Comparison of ENCODE assay signal across 13 mouse cellular contexts in the genomic region with DNA sequence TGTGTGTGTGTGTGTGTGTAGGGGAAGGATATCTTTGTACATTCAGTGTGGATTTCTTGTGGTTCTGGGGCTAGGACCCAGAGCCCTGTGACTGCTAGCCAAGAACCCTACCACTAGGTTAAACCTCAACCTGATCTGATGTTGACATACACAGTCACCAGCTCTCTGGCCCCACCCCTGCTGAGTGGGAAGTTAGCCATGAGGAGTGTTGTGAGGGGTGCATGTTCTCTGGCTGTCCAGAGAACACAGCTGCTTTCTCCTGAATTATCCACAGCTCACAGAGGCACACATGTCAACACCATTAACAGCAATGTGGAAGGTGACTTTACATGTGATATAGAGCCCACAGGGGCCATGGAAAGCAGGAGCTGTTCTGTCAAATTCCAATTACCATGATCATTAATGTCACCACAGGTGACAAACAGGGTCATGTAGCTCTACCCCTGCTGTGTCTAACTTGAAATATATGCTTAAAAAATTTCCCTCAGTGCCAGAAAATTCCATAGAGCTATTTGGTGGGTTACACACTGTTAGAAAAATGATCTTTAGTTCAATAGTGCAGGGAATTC.
DNase-seq lines count a peak whose midpoint lies in the region; ATAC-seq and TF ChIP-seq lines count a peak whose summit lies in the region.
"Had no signal": no experiment of that assay in that cellular context is flagged by ENCODE, and none has a peak within 500 bp of the region (broad histone marks: within the 10 kb centered on the region; RNA-seq: fewer than 3 reads in every experiment).

No protein-coding gene starts in this region.

- TF ChIP-seq CTCF in gastrocnemius, adult 2 months (IDR thresholded peaks at IDR 0.05) = no peak

- no peaks in the 10 kb centered on the region for H3K9me3 ChIP-seq in neural tube, embryonic 13.5 days

- no peak overlapping the region for H3K4me2 ChIP-seq in neural tube, embryonic 13.5 days

- intact Hi-C loops in gastrocnemius, adult 2 months (cut with DNase I) = no loop called here

- H3K4me3 ChIP-seq in neural tube, embryonic 13.5 days = no peak overlapping the region
- no peak overlapping the region for H3K4me3 ChIP-seq in gastrocnemius, adult 2 months

- no peak overlapping the region for H3K9ac ChIP-seq in neural tube, embryonic 13.5 days

- no peaks in the 10 kb centered on the region for H3K27me3 ChIP-seq in neural tube, embryonic 13.5 days

- H3K27ac ChIP-seq in neural tube, embryonic 13.5 days (replicated peaks) = no peak overlapping the region
- no peak overlapping the region for H3K27ac ChIP-seq in gastrocnemius, adult 2 months

- DNase-seq in kidney, adult 9 months = peak; percentile 17
- no peak for DNase-seq in kidney, adult 8-10 months
- peak; percentile 42 for DNase-seq in embryo, embryonic 11.5 days (ENCODE audit: low read depth, low spot score)
- DNase-seq in liver = peak; percentile 51
- no peak for DNase-seq in cerebellum, postnatal 36 days
- DNase-seq in right cerebral cortex, adult 2 months (ENCODE audit: low spot score in 2 of 2) = no peak
- no peak for DNase-seq in gastrocnemius, adult 2 months
- DNase-seq: adrenal gland, postnatal 14 days; cerebellum, adult 11-12 months; lung, postnatal 14 days had no signal

- peaks cover 42% of the 10 kb centered on the region for H3K4me1 ChIP-seq in neural tube, embryonic 13.5 days (replicated peaks)

- 0 out of 2 replicates have a peak, but pooled peaks have one; percentile 28 for ATAC-seq in neural tube, embryonic 13.5 days (ENCODE audit: low read depth)
- ATAC-seq: CD4-positive, CD25-positive, alpha-beta regulatory T cell, adult 4 months; hindbrain, embryonic 16.5 days had no signal

- no peaks in the 10 kb centered on the region for H3K36me3 ChIP-seq in neural tube, embryonic 13.5 days

Comparison
In these comparisons a context has a peak if more than half of its experiments do, and no peak if none do; other contexts are left out.
1. DNase-seq: peak in kidney, adult 9 months (single experiment), embryo, embryonic 11.5 days (single experiment) and liver (single experiment); none in kidney, adult 8-10 months (0 of 2), cerebellum, postnatal 36 days (0 of 2), right cerebral cortex, adult 2 months (0 of 2) and gastrocnemius, adult 2 months (single experiment).